Mouse (Mus musculus) midbrain, postnatal 0 days (tissue): ENCODE measurements at regions not wholly inside any gene's neighbourhood (a gene's known extent, or its start where the extent isn't known, plus 50 kb on each side); places are given as distances from the start of the nearest gene placed in this dataset.

Experiments used
- ATAC-seq: fragments of 200-750 bp; cut with Nextera tagmentation; 2 replicates; pipeline ENCODE4 v1.8.0; 2017; ENCODE audit warnings: moderate number of reproducible peaks, mild to moderate bottlenecking, moderate TSS enrichment, moderate library complexity; ENCODE audit not compliant: low FRiP score
- DNase-seq: peaks from one replicate; pipeline ENCODE4 v3.0.0-alpha.2; 2015; ENCODE audit warnings: low spot score
- H3K27ac ChIP-seq: fragments of 300-500 bp; sonication (generic); 2 replicates; pipeline ENCODE4 v1.5.1; 2014; ENCODE audit warnings: low read depth, mild to moderate bottlenecking, low read length, mixed read lengths
- H3K27me3 ChIP-seq: fragments of 300-500 bp; sonication (generic); 2 replicates; pipeline ENCODE4 v1.6.1; 2014; ENCODE audit warnings: low read length, control low read depth, mixed read lengths; ENCODE audit not compliant: insufficient read depth
- H3K36me3 ChIP-seq: fragments of 300-500 bp; sonication (generic); 2 replicates; pipeline ENCODE4 v1.6.1; 2014; ENCODE audit warnings: low read length, control low read depth, mixed read lengths; ENCODE audit not compliant: insufficient read depth
- H3K4me1 ChIP-seq: fragments of 300-500 bp; sonication (generic); 2 replicates; pipeline ENCODE4 v1.6.1; 2014; ENCODE audit warnings: mild to moderate bottlenecking, control low read depth, antibody characterized with exemption, low read length, mixed read lengths; ENCODE audit not compliant: insufficient read depth
- H3K4me2 ChIP-seq: fragments of 300-500 bp; sonication (generic); 2 replicates; pipeline ENCODE4 v1.6.1; 2014; ENCODE audit warnings: low read depth, mild to moderate bottlenecking, low read length, mixed read lengths; ENCODE audit not compliant: poor library complexity, severe bottlenecking
- H3K4me3 ChIP-seq: fragments of 300-500 bp; sonication (generic); 2 replicates; pipeline ENCODE4 v1.5.1; 2014; ENCODE audit warnings: low read depth, mild to moderate bottlenecking, low read length, moderate library complexity
- H3K9ac ChIP-seq: fragments of 300-500 bp; sonication (generic); replicated peaks from 2 replicates; pipeline ENCODE4 v1.6.1; 2014; ENCODE audit warnings: mild to moderate bottlenecking, low read length, moderate library complexity, mixed read lengths; ENCODE audit not compliant: poor library complexity, severe bottlenecking
- H3K9me3 ChIP-seq: fragments of 300-500 bp; sonication (generic); 2 replicates; pipeline ENCODE4 v1.6.1; 2016; ENCODE audit warnings: low read length, control low read depth
- CTCF ChIP-seq: IDR thresholded peaks from 2 replicates; pipeline ENCODE4 v1.5.1; 2016; ENCODE audit warnings: antibody characterized with exemption, mild to moderate bottlenecking
- WGBS: fragments of 180-500 bp; shearing (Covaris S2); extraction: QIAGEN DNeasy Blood & Tissue Kit; methylation state at CpG from one replicate; pipeline ENCODE4 v1.1.7; 2014; 5-methylcytosine and 5-hydroxymethylcytosine counted together

GRCm38 (mm10) chr7:125190067-125190466 is 254.4 kb upstream of the Kdm8 start:
- 73% methylated on average over 6 of the region's 6 CpGs for WGBS
- Histone ChIP-seq H3K4me3 (no peak overlapping the region), H3K4me2 (no peak overlapping the region), H3K4me1 (peaks cover 6% of the 10 kb centered on the region; the same call in 1 of the 2 replicates), H3K36me3 (no peaks in the 10 kb centered on the region), H3K9ac (no peak overlapping the region), H3K27me3 (no peaks in the 10 kb centered on the region), H3K9me3 (no peaks in the 10 kb centered on the region), H3K27ac (no peak overlapping the region)
- no peak for DNase-seq
- no peak for TF ChIP-seq CTCF
- no peak for ATAC-seq

- H3K4me1 ChIP-seq, result peaks cover 6% of the 10 kb centered on the region; the same call in 1 of the 2 replicates
These were observed 253.2 kb upstream of the Kdm8 start for GRCm38 (mm10) chr7:125191313-125191712.

GRCm38 (mm10) chr7:125211346-125211973 is 233.0 kb upstream of the Kdm8 start:
- 82% methylated on average over 6 of the region's 6 CpGs for WGBS
- no peak for TF ChIP-seq CTCF
- DNase-seq (no peak), ATAC-seq (no peak)
- H3K4me2 ChIP-seq, result no peak overlapping the region
- H3K27me3 ChIP-seq, result no peaks in the 10 kb centered on the region
- H3K9ac ChIP-seq, result no peak overlapping the region
- H3K9me3 ChIP-seq, result no peaks in the 10 kb centered on the region
- no peak overlapping the region for H3K27ac ChIP-seq
- H3K4me1 ChIP-seq, result no peaks in the 10 kb centered on the region; the same call in 1 of the 2 replicates
- no peak overlapping the region for H3K4me3 ChIP-seq
- no peaks in the 10 kb centered on the region for H3K36me3 ChIP-seq

More at GRCm38 (mm10) chr7:125191313-125191712, 253.2 kb upstream of the Kdm8 start:
- no peak for TF ChIP-seq CTCF
- no peak for ATAC-seq
- Histone ChIP-seq H3K4me2 (no peak overlapping the region), H3K9me3 (no peaks in the 10 kb centered on the region), H3K9ac (no peak overlapping the region), H3K4me3 (no peak overlapping the region), H3K27me3 (no peaks in the 10 kb centered on the region), H3K36me3 (no peaks in the 10 kb centered on the region), H3K27ac (no peak overlapping the region)
- DNase-seq, result no peak

GRCm38 (mm10) chr7:125214036-125214435 is 230.4 kb upstream of the Kdm8 start:
- Histone ChIP-seq H3K4me1 (no peaks in the 10 kb centered on the region; the same call in 1 of the 2 replicates), H3K27me3 (no peaks in the 10 kb centered on the region), H3K4me3 (no peak overlapping the region), H3K9me3 (no peaks in the 10 kb centered on the region), H3K27ac (no peak overlapping the region), H3K36me3 (no peaks in the 10 kb centered on the region), H3K9ac (no peak overlapping the region), H3K4me2 (no peak overlapping the region)
- DNase-seq, result no peak
- ATAC-seq, result no peak
- 74% methylated on average over 6 of the region's 6 CpGs for WGBS
- no peak for TF ChIP-seq CTCF

GRCm38 (mm10) chr7:125217630-125218029 is 226.8 kb upstream of the Kdm8 start:
- H3K4me1 ChIP-seq, result no peaks in the 10 kb centered on the region; the same call in 1 of the 2 replicates
- DNase-seq (no peak), ATAC-seq (no peak)
- no peaks in the 10 kb centered on the region for H3K9me3 ChIP-seq
- TF ChIP-seq CTCF, result no peak
- H3K27me3 ChIP-seq, result no peaks in the 10 kb centered on the region
- no peak overlapping the region for H3K4me3 ChIP-seq
- 82% methylated on average over 4 of the region's 4 CpGs for WGBS
- H3K27ac ChIP-seq, result no peak overlapping the region
- H3K9ac ChIP-seq, result no peak overlapping the region
- H3K36me3 ChIP-seq, result no peaks in the 10 kb centered on the region
- no peak overlapping the region for H3K4me2 ChIP-seq

GRCm38 (mm10) chr7:125222684-125223083 is 221.8 kb upstream of the Kdm8 start:
- Histone ChIP-seq H3K4me3 (no peak overlapping the region), H3K4me1 (no peaks in the 10 kb centered on the region), H3K27me3 (no peaks in the 10 kb centered on the region), H3K27ac (no peak overlapping the region), H3K9me3 (no peaks in the 10 kb centered on the region), H3K36me3 (no peaks in the 10 kb centered on the region), H3K9ac (no peak overlapping the region), H3K4me2 (no peak overlapping the region)
- TF ChIP-seq CTCF, result no peak
- 94% methylated on average over 1 of the region's 1 CpGs for WGBS
- ATAC-seq, result no peak
- DNase-seq, result no peak
